Mouse (Mus musculus) hindbrain, embryonic 14.5 days (tissue): Measurements from ENCODE around the gene Fbxo11. TPM values are rescaled to one million over a fixed set of nuclear protein-coding genes. Genes with fewer than 3 reads are reported as not detected.
"Not testable (repeated sequence)": the region's sequence is repeated elsewhere in the genome, so short reads cannot be mapped to it uniquely, and the experiment has no call there.

Experiments
- ATAC-seq: fragments of 200-750 bp; cut with Nextera tagmentation; 2 replicates; pipeline ENCODE4 v1.8.0; 2017; ENCODE audit warnings: moderate number of reproducible peaks, mild to moderate bottlenecking, moderate TSS enrichment, moderate library complexity; ENCODE audit not compliant: low FRiP score
- DNase-seq: peaks from one replicate; pipeline ENCODE4 v3.0.0-alpha.2; 2015; ENCODE audit warnings: low spot score
- H3K27ac ChIP-seq: fragments of 300-500 bp; sonication (generic); 2 replicates; pipeline ENCODE4 v1.5.1; 2014; ENCODE audit warnings: mild to moderate bottlenecking, moderate library complexity
- H3K27me3 ChIP-seq: fragments of 300-500 bp; sonication (generic); 2 replicates; pipeline ENCODE4 v1.6.1; 2014; ENCODE audit warnings: mild to moderate bottlenecking, low read length, mixed read lengths; ENCODE audit not compliant: control insufficient read depth, insufficient read depth
- H3K36me3 ChIP-seq: fragments of 300-500 bp; sonication (generic); replicated peaks from 2 replicates; pipeline ENCODE4 v1.6.1; 2014; ENCODE audit not compliant: control insufficient read depth, insufficient read depth
- H3K4me1 ChIP-seq: fragments of 300-500 bp; sonication (generic); replicated peaks from 2 replicates; pipeline ENCODE4 v1.6.1; 2014; ENCODE audit warnings: antibody characterized with exemption, low read length, mixed read lengths; ENCODE audit not compliant: control insufficient read depth, insufficient read depth
- H3K4me2 ChIP-seq: fragments of 300-500 bp; sonication (generic); replicated peaks from 2 replicates; pipeline ENCODE4 v1.6.1; 2014; ENCODE audit warnings: mild to moderate bottlenecking, moderate library complexity
- H3K4me3 ChIP-seq: fragments of 300-500 bp; sonication (generic); replicated peaks from 2 replicates; pipeline ENCODE4 v1.5.1; 2014; ENCODE audit warnings: mild to moderate bottlenecking, low read length
- H3K9ac ChIP-seq: fragments of 300-500 bp; sonication (generic); 2 replicates; pipeline ENCODE4 v1.6.1; 2014
- H3K9me3 ChIP-seq: fragments of 300-500 bp; sonication (generic); 2 replicates; pipeline ENCODE4 v1.6.1; 2016; ENCODE audit warnings: low read length; ENCODE audit not compliant: control insufficient read depth
- WGBS: fragments of 180-500 bp; shearing (Covaris S2); extraction: QIAGEN DNeasy Blood & Tissue Kit; methylation state at CpG from one replicate; pipeline ENCODE4 v1.1.7; 2014; 5-methylcytosine and 5-hydroxymethylcytosine counted together
- polyA plus RNA-seq: library from polyadenylated mRNA; unstranded; fragments of >200 nt; fragmentation: Nextera tagmentation; extraction: Ambion mirVana; gene quantifications from 2 replicates; pipeline ENCODE4 v1.2.1, GENCODE M21; 2014

Gene Fbxo11
- polyA plus RNA-seq, 1 experiment from 2014 or later = 42.0 TPM

- H3K27me3 ChIP-seq = no peaks in the 10 kb centered on the region
- ATAC-seq (no peak), DNase-seq (no peak)
- H3K27ac ChIP-seq = no peak overlapping the region
- H3K4me1 ChIP-seq = no peaks in the 10 kb centered on the region; the same call in 1 of the 2 replicates
- no peak overlapping the region for H3K9ac ChIP-seq
- no peak overlapping the region for H3K4me2 ChIP-seq
- H3K4me3 ChIP-seq = no peak overlapping the region
- no peaks in the 10 kb centered on the region for H3K36me3 ChIP-seq
- WGBS = 85% methylated on average over 5 of the region's 5 CpGs
- no peaks in the 10 kb centered on the region for H3K9me3 ChIP-seq
Observed at GRCm38 (mm10) chr17:88031755-88032154, 33.3 kb downstream of the Fbxo11 start.

- Histone ChIP-seq H3K36me3 (no peaks in the 10 kb centered on the region), H3K9me3 (no peaks in the 10 kb centered on the region), H3K9ac (no peak overlapping the region), H3K4me3 (no peak overlapping the region), H3K4me1 (no peaks in the 10 kb centered on the region; the same call in 1 of the 2 replicates), H3K27ac (no peak overlapping the region), H3K27me3 (no peaks in the 10 kb centered on the region), H3K4me2 (no peak overlapping the region)
- ATAC-seq (no peak), DNase-seq (no peak)
- WGBS = 74% methylated on average over 17 of the region's 17 CpGs
Observed at GRCm38 (mm10) chr17:88029194-88029970, 35.7 kb downstream of the Fbxo11 start.

GRCm38 (mm10) chr17:88025227-88025626 lies 39.9 kb downstream of the Fbxo11 start:
- DNase-seq (peak; percentile 84), ATAC-seq (no peak)
- H3K9ac ChIP-seq = no peak overlapping the region
- no peaks in the 10 kb centered on the region for H3K36me3 ChIP-seq
- H3K4me3 ChIP-seq = no peak overlapping the region
- H3K27ac ChIP-seq = no peak overlapping the region
- H3K4me2 ChIP-seq = no peak overlapping the region
- no peaks in the 10 kb centered on the region; the same call in 1 of the 2 replicates for H3K4me1 ChIP-seq
- 37% methylated on average over 4 of the region's 4 CpGs for WGBS
- H3K27me3 ChIP-seq = no peaks in the 10 kb centered on the region
- no peaks in the 10 kb centered on the region for H3K9me3 ChIP-seq

- Histone ChIP-seq H3K4me3 (no peak overlapping the region), H3K27me3 (no peaks in the 10 kb centered on the region), H3K27ac (no peak overlapping the region), H3K4me2 (no peak overlapping the region), H3K9me3 (no peaks in the 10 kb centered on the region), H3K4me1 (peaks cover 7% of the 10 kb centered on the region; the same call in 1 of the 2 replicates), H3K9ac (no peak overlapping the region), H3K36me3 (no peaks in the 10 kb centered on the region)
- WGBS = 89% methylated on average over 1 of the region's 1 CpGs
- ATAC-seq = no peak
- DNase-seq = no peak
Observed at GRCm38 (mm10) chr17:88023924-88024323, 41.2 kb downstream of the Fbxo11 start.

GRCm38 (mm10) chr17:88016027-88016426 lies 49.1 kb downstream of the Fbxo11 start:
- not testable (repeated sequence) for ATAC-seq, DNase-seq, H3K9me3 ChIP-seq, H3K27ac ChIP-seq, H3K4me2 ChIP-seq, H3K4me1 ChIP-seq, H3K4me3 ChIP-seq, H3K27me3 ChIP-seq, H3K9ac ChIP-seq
- WGBS = 93% methylated on average over 8 of the region's 8 CpGs
- H3K36me3 ChIP-seq = peaks cover 46% of the 10 kb centered on the region

- DNase-seq = no peak
- H3K9me3 ChIP-seq = no peaks in the 10 kb centered on the region
- no peak overlapping the region for H3K27ac ChIP-seq
- peaks cover 4% of the 10 kb centered on the region; the same call in 1 of the 2 replicates for H3K4me1 ChIP-seq
- H3K36me3 ChIP-seq = peaks cover 59% of the 10 kb centered on the region
- no peak overlapping the region for H3K9ac ChIP-seq
- H3K4me3 ChIP-seq = no peak overlapping the region
- no peak overlapping the region for H3K4me2 ChIP-seq
- no peaks in the 10 kb centered on the region for H3K27me3 ChIP-seq
- WGBS = 85% methylated on average over 1 of the region's 1 CpGs
- no peak for ATAC-seq
Observed at GRCm38 (mm10) chr17:88014456-88014855, 50.6 kb downstream of the Fbxo11 start.

GRCm38 (mm10) chr17:88006956-88007355 lies 58.1 kb downstream of the Fbxo11 start:
- Histone ChIP-seq H3K4me2 (no peak overlapping the region), H3K36me3 (peaks cover 84% of the 10 kb centered on the region), H3K4me1 (no peaks in the 10 kb centered on the region), H3K27ac (no peak overlapping the region), H3K4me3 (no peak overlapping the region), H3K27me3 (no peaks in the 10 kb centered on the region), H3K9ac (no peak overlapping the region), H3K9me3 (no peaks in the 10 kb centered on the region)
- DNase-seq (no peak), ATAC-seq (no peak)
- 92% methylated on average over 8 of the region's 8 CpGs for WGBS

- Histone ChIP-seq H3K27me3 (no peaks in the 10 kb centered on the region), H3K4me2 (no peak overlapping the region), H3K4me3 (no peak overlapping the region), H3K9me3 (no peaks in the 10 kb centered on the region), H3K4me1 (no peaks in the 10 kb centered on the region), H3K36me3 (peaks cover 84% of the 10 kb centered on the region), H3K9ac (no peak overlapping the region), H3K27ac (no peak overlapping the region)
- DNase-seq (no peak), ATAC-seq (no peak)
- WGBS = 96% methylated on average over 1 of the region's 1 CpGs
Observed at GRCm38 (mm10) chr17:88004892-88005291, 60.2 kb downstream of the Fbxo11 start.

GRCm38 (mm10) chr17:87997808-87998207 lies 67.3 kb downstream of the Fbxo11 start:
- H3K4me1 ChIP-seq = no peaks in the 10 kb centered on the region

More at GRCm38 (mm10) chr17:87997808-87998207, 67.3 kb downstream of the Fbxo11 start:
- 92% methylated on average over 4 of the region's 4 CpGs for whole genome bisulfite sequencing
- H3K4me3 ChIP-seq = no peak overlapping the region
- no peaks in the 10 kb centered on the region for H3K27me3 ChIP-seq
- ATAC-seq (no peak), DNase-seq (no peak)
- no peaks in the 10 kb centered on the region for H3K9me3 ChIP-seq
- no peak overlapping the region for H3K4me2 ChIP-seq
- H3K9ac ChIP-seq = no peak overlapping the region
- H3K27ac ChIP-seq = no peak overlapping the region
- peaks cover 96% of the 10 kb centered on the region for H3K36me3 ChIP-seq
